Mouse (Mus musculus) adrenal gland, postnatal 4 days (tissue): ENCODE data around the gene Cdk5rap1. TPM values are rescaled to one million over a fixed set of nuclear protein-coding genes. Genes with fewer than 3 reads are reported as not detected.

Source experiments
- total RNA-seq, 2 experiments: library from RNA; stranded (reverse); gene quantifications; 2 replicates each; pipeline ENCODE4 v1.2.3; 2021

Gene Cdk5rap1
- total RNA-seq, 2 experiments from 2014 or later = 15.9 to 17.9 TPM

Other genes starting within 250 kb of the Cdk5rap1 start
- not detected for gene Bpifa3, start 242.7 kb downstream of the Cdk5rap1 start, total RNA-seq
- not detected for gene Bpifa1, start 230.1 kb downstream of the Cdk5rap1 start, total RNA-seq
- not detected for gene Bpifa5, start 210.4 kb downstream of the Cdk5rap1 start, total RNA-seq
- gene Bpifb1, start 182.2 kb downstream of the Cdk5rap1 start, total RNA-seq = under 1 TPM; 0.11 to 0.25 TPM
- gene Bpifb5, start 149.3 kb downstream of the Cdk5rap1 start, total RNA-seq = not detected
- not detected for gene Bpifb9a, start 115.2 kb downstream of the Cdk5rap1 start, total RNA-seq
- gene Bpifb9b, start 65.8 kb downstream of the Cdk5rap1 start, total RNA-seq = not detected
- gene Snta1, start 35.1 kb upstream of the Cdk5rap1 start, total RNA-seq = 10 to 100 TPM; 29.2 to 30.1 TPM
- gene Cbfa2t2, start 63.5 kb upstream of the Cdk5rap1 start, total RNA-seq = 10 to 100 TPM; 45.8 to 60.4 TPM
- gene 1700003F12Rik, start 174.1 kb upstream of the Cdk5rap1 start, total RNA-seq = 1 to 10 TPM in 1 of 2 experiments, under 1 TPM in 1; 0.76 to 1.4 TPM
- gene Actl10, start 178.8 kb upstream of the Cdk5rap1 start, total RNA-seq = under 1 TPM in 1 of 2 experiments, not detected in 1; 0.25 TPM
- gene Necab3, start 185.9 kb upstream of the Cdk5rap1 start, total RNA-seq = 1 to 10 TPM; 5.1 to 5.9 TPM
- 10 to 100 TPM; 20.5 to 23.3 TPM for gene E2f1, start 196.9 kb upstream of the Cdk5rap1 start, total RNA-seq
- 10 to 100 TPM; 29.8 to 34.2 TPM for gene Pxmp4, start 230.7 kb upstream of the Cdk5rap1 start, total RNA-seq
- gene Zfp341, start 240.3 kb upstream of the Cdk5rap1 start, total RNA-seq = 1 to 10 TPM; 3.3 to 3.6 TPM
- gene 4930519P11Rik, start 240.4 kb upstream of the Cdk5rap1 start, total RNA-seq = 1 to 10 TPM in 1 of 2 experiments, under 1 TPM in 1; 0.71 to 1.3 TPM